Mouse (Mus musculus) lung, embryonic 15.5 days (tissue): Measurements from ENCODE around the gene Atp1b2. TPM values are rescaled to one million over a fixed set of nuclear protein-coding genes. Genes with fewer than 3 reads are reported as not detected.
"Not testable (repeated sequence)": the region's sequence is repeated elsewhere in the genome, so short reads cannot be mapped to it uniquely, and the experiment has no call there.

Experiments used
- ATAC-seq: fragments of 200-750 bp; cut with Nextera tagmentation; 2 replicates; pipeline ENCODE4 v1.8.0; 2017; ENCODE audit warnings: moderate number of reproducible peaks, borderline replicate concordance; ENCODE audit not compliant: low FRiP score, low TSS enrichment; ENCODE audit errors: extremely low read depth
- H3K27ac ChIP-seq: fragments of 300-500 bp; sonication (generic); 2 replicates; pipeline ENCODE4 v1.5.1; 2015; ENCODE audit warnings: moderate library complexity, mild to moderate bottlenecking, inconsistent platforms
- H3K27me3 ChIP-seq: fragments of 300-500 bp; sonication (generic); 2 replicates; pipeline ENCODE4 v1.6.1; 2015; ENCODE audit warnings: inconsistent platforms
- H3K36me3 ChIP-seq: fragments of 300-500 bp; sonication (generic); 2 replicates; pipeline ENCODE4 v1.6.1; 2015; ENCODE audit warnings: inconsistent platforms
- H3K4me1 ChIP-seq: fragments of 300-500 bp; sonication (generic); 2 replicates; pipeline ENCODE4 v1.6.1; 2015; ENCODE audit warnings: inconsistent platforms
- H3K4me2 ChIP-seq: fragments of 300-500 bp; sonication (generic); 2 replicates; pipeline ENCODE4 v1.6.1; 2015; ENCODE audit warnings: inconsistent platforms, mild to moderate bottlenecking, moderate library complexity
- H3K4me3 ChIP-seq: fragments of 300-500 bp; sonication (generic); 2 replicates; pipeline ENCODE4 v1.5.1; 2015; ENCODE audit warnings: mild to moderate bottlenecking, inconsistent platforms
- H3K9ac ChIP-seq: fragments of 300-500 bp; sonication (generic); 2 replicates; pipeline ENCODE4 v1.6.1; 2015; ENCODE audit warnings: inconsistent platforms
- H3K9me3 ChIP-seq: fragments of 300-500 bp; sonication (generic); 2 replicates; pipeline ENCODE4 v1.6.1; 2016; ENCODE audit warnings: inconsistent platforms
- WGBS: fragments of 180-500 bp; shearing (Covaris S2); methylation state at CpG from one replicate; pipeline ENCODE4 v1.1.7; 2015; 5-methylcytosine and 5-hydroxymethylcytosine counted together
- polyA plus RNA-seq: library from polyadenylated mRNA; unstranded; fragments of >200 nt; fragmentation: Nextera tagmentation; extraction: Ambion mirVana; gene quantifications from 2 replicates; pipeline ENCODE4 v1.2.1, GENCODE M21; 2015

The Atp1b2 gene
- polyA plus RNA-seq = 8.4 and 10.1 TPM in 2 replicates

DNA sequence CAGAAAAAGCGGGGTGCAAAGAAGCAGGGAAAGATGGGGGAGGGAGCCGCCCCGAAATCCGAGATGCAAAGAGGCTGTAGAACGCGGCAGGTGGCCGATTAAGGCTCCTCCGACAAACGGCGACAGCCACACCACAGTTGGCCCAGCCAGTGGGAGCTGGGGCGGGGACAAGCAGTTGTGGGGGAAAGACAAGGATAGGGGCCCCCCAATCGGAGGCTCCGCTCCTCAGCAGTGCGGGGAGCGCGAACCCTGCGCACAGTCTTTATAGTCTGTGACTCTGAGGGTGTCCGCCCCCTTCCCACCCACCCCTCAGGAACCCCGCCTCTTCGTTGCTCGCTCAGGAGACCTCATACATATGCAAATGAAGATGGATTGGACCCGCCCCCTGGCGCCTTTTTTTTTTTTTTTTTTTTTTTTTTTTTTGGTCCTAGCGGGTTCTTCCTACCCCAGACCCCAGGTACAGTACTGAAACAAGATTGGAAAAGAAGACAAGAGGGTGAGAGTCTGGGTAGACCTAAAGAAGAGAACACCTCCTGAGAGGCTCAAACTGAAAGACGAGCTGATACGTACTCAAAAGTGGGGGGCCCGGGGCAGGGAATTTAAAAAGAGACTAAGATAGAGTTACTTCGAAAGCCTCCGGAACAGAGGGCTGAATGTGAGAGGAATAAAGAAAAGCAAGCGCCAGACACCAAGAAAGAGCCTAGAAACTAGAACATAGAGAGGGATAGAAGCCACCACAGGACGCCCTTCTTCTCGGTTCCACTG, at the start of gene Atp1b2:
TSS of gene Atp1b2 (minus strand) at position 217 of the 765 bp plus-strand sequence.
- Histone ChIP-seq H3K4me1 (peaks cover 31% of the 10 kb centered on the region), H3K4me2 (peak within 1 kb of the TSS; percentile 95), H3K27me3 (peaks cover 16% of the 10 kb centered on the region; the same call in 1 of the 2 replicates), H3K4me3 (peak within 1 kb of the TSS; percentile 56), H3K27ac (peak within 1 kb of the TSS; percentile 50), H3K36me3 (no peaks in the 10 kb centered on the region), H3K9ac (peak within 1 kb of the TSS; percentile 57), H3K9me3 (no peaks in the 10 kb centered on the region)
- WGBS = 2% methylated on average over 32 of the region's 32 CpGs
- ATAC-seq = peak; percentile 82

- peaks cover 76% of the 10 kb centered on the region for H3K36me3 ChIP-seq
- H3K9me3 ChIP-seq = no peaks in the 10 kb centered on the region
- no peaks in the 10 kb centered on the region for H3K27me3 ChIP-seq
- H3K4me1 ChIP-seq = peaks cover 20% of the 10 kb centered on the region
- H3K4me3 ChIP-seq = no peak overlapping the region
- no peak overlapping the region for H3K9ac ChIP-seq
- no peak overlapping the region for H3K4me2 ChIP-seq
- ATAC-seq = no peak
- 38% methylated on average over 9 of the region's 9 CpGs for WGBS
- peak overlapping the region; percentile 69 for H3K27ac ChIP-seq
Measured at GRCm38 (mm10) chr11:69654760-69655159, 49.0 kb upstream of the Atp1b2 start.

GRCm38 (mm10) chr11:69653399-69653798, 47.7 kb upstream of the Atp1b2 start:
- H3K4me1 ChIP-seq = peaks cover 20% of the 10 kb centered on the region
- no peaks in the 10 kb centered on the region for H3K27me3 ChIP-seq
- WGBS = 66% methylated on average over 5 of the region's 5 CpGs
- H3K27ac ChIP-seq = no peak overlapping the region
- no peak overlapping the region for H3K4me3 ChIP-seq
- H3K9ac ChIP-seq = no peak overlapping the region
- H3K36me3 ChIP-seq = peaks cover 77% of the 10 kb centered on the region
- no peaks in the 10 kb centered on the region for H3K9me3 ChIP-seq
- no peak overlapping the region for H3K4me2 ChIP-seq
- ATAC-seq = no peak

- Histone ChIP-seq H3K9ac (no peak overlapping the region), H3K27me3 (no peaks in the 10 kb centered on the region), H3K36me3 (peaks cover 96% of the 10 kb centered on the region), H3K9me3 (no peaks in the 10 kb centered on the region), H3K4me2 (no peak overlapping the region), H3K4me1 (no peaks in the 10 kb centered on the region), H3K27ac (no peak overlapping the region), H3K4me3 (no peak overlapping the region)
- ATAC-seq = no peak
- WGBS = 91% methylated on average over 5 of the region's 5 CpGs
Measured at GRCm38 (mm10) chr11:69645860-69646259, 40.1 kb upstream of the Atp1b2 start.

- Histone ChIP-seq H3K4me3 (no peak overlapping the region), H3K4me1 (peaks cover 23% of the 10 kb centered on the region), H3K27me3 (no peaks in the 10 kb centered on the region), H3K9ac (0 out of 2 replicates have a peak overlapping the region, but pooled peaks have one; percentile 7), H3K27ac (no peak overlapping the region), H3K36me3 (peaks cover 33% of the 10 kb centered on the region), H3K9me3 (no peaks in the 10 kb centered on the region), H3K4me2 (peak overlapping the region; percentile 69)
- ATAC-seq = no peak
- 56% methylated on average over 3 of the region's 3 CpGs for WGBS
Measured at GRCm38 (mm10) chr11:69635471-69635870, 29.7 kb upstream of the Atp1b2 start.

DNA sequence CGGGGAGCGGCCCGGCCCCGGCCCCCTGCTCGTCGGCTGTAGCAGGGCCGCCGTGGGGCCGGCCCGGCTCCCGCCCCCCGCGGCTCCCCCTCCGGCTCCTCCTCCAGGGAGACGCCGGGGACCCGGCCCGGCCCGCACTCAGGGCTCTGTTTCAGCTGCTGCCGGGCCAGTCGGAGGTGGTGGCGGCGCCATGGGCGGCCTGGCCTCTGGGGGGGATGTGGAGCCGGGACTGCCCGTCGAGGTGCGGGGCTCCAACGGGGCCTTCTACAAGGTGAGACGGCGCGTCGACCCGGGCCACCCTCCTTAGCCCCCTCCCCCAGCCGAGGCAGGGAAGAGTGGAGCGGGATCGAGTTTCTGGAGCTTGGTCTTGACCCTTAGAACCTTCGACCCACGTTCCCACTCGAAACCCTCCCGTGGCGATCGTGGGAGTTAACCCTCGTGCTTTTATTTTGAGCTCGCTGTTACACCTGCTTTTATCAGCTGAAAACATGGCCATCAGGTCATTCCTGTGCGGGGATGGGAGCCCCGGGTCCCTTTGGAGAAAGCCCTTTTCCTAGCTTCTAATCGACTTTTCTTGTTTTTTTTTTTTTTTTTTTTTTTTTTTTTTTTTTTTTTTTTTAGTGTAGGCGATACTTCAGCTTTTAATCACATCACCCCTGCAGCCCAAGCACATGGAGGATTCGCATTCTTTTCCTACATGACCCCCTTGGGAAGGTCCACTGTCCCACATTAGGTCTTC, 27.6 kb upstream of the Atp1b2 start:
- WGBS = under 1% methylated on average over 26 of the region's 50 CpGs
- Histone ChIP-seq H3K4me3 (peak overlapping the region; percentile 90), H3K4me1 (peaks cover 23% of the 10 kb centered on the region), H3K27ac (peak overlapping the region; percentile 98), H3K36me3 (peaks cover 18% of the 10 kb centered on the region; the same call in 1 of the 2 replicates), H3K4me2 (peak overlapping the region; percentile 69), H3K9ac (peak overlapping the region; percentile 92), H3K9me3 (no peaks in the 10 kb centered on the region), H3K27me3 (no peaks in the 10 kb centered on the region)
- ATAC-seq = peak; percentile 75

GRCm38 (mm10) chr11:69632284-69633089, 26.7 kb upstream of the Atp1b2 start, which contains the start of gene Fxr2:
Gene Fxr2, plus strand, starts transcription at chr11:69632990.
- H3K27ac ChIP-seq = peak within 1 kb of the TSS; percentile 98
- peak within 1 kb of the TSS; percentile 90 for H3K4me3 ChIP-seq
- H3K4me2 ChIP-seq = peak within 1 kb of the TSS; percentile 69
- H3K36me3 ChIP-seq = 0 out of 2 replicates have a peak, but pooled peaks cover 11% of the 10 kb centered on the region
- ATAC-seq = peak; percentile 98
- H3K9ac ChIP-seq = peak within 1 kb of the TSS; percentile 92
- peaks cover 23% of the 10 kb centered on the region for H3K4me1 ChIP-seq
- 1% methylated on average over 55 of the region's 56 CpGs for WGBS
- no peaks in the 10 kb centered on the region for H3K27me3 ChIP-seq
- H3K9me3 ChIP-seq = no peaks in the 10 kb centered on the region

GRCm38 (mm10) chr11:69629802-69630201, 24.1 kb upstream of the Atp1b2 start:
- H3K27me3 ChIP-seq = no peaks in the 10 kb centered on the region
- WGBS = 70% methylated on average over 1 of the region's 1 CpGs
- no peaks in the 10 kb centered on the region for H3K36me3 ChIP-seq
- H3K27ac ChIP-seq = no peak overlapping the region
- H3K4me2 ChIP-seq = no peak overlapping the region
- peaks cover 12% of the 10 kb centered on the region for H3K4me1 ChIP-seq
- no peak overlapping the region for H3K4me3 ChIP-seq
- no peak for ATAC-seq
- no peak overlapping the region for H3K9ac ChIP-seq
- H3K9me3 ChIP-seq = no peaks in the 10 kb centered on the region

GRCm38 (mm10) chr11:69628286-69628685, 22.5 kb upstream of the Atp1b2 start:
- H3K9me3 ChIP-seq = no peaks in the 10 kb centered on the region
- 33% methylated on average over 6 of the region's 6 CpGs for WGBS
- no peak overlapping the region for H3K4me3 ChIP-seq
- H3K4me2 ChIP-seq = no peak overlapping the region
- peaks cover 3% of the 10 kb centered on the region; the same call in 1 of the 2 replicates for H3K4me1 ChIP-seq
- H3K27ac ChIP-seq = no peak overlapping the region
- H3K36me3 ChIP-seq = no peaks in the 10 kb centered on the region
- no peak for ATAC-seq
- H3K27me3 ChIP-seq = no peaks in the 10 kb centered on the region
- H3K9ac ChIP-seq = no peak overlapping the region

GRCm38 (mm10) chr11:69624339-69624738, 18.6 kb upstream of the Atp1b2 start:
- not testable (repeated sequence) for H3K36me3 ChIP-seq, H3K27me3 ChIP-seq, H3K4me2 ChIP-seq, H3K9ac ChIP-seq, H3K9me3 ChIP-seq, ATAC-seq, H3K27ac ChIP-seq, H3K4me3 ChIP-seq
- peaks cover 11% of the 10 kb centered on the region; the same call in 1 of the 2 replicates for H3K4me1 ChIP-seq
- whole genome bisulfite sequencing = 68% methylated on average over 2 of the region's 2 CpGs

DNA sequence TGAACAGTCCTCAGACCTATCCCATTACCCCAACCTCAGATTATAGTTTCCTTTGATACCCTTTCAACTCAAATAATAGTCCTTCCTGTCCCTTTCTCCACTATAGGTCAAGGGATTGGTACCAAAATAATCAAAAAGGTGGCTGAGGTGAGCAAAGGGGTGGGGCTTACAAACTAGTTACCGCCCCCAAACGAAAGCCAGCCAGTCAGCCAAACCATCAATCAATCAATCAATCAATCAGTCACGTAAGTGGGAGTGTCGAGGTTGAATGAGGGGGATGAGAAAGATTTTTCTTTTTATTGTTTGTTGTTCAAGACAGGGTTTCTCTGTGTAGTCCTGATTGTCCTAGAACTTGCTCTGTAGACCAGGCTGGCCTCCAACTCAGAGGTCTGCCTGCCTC, 17.3 kb upstream of the Atp1b2 start:
- 61% methylated on average over 4 of the region's 4 CpGs for WGBS
- Histone ChIP-seq H3K4me2 (peak overlapping the region; percentile 71), H3K36me3 (no peaks in the 10 kb centered on the region), H3K4me1 (peaks cover 11% of the 10 kb centered on the region; the same call in 1 of the 2 replicates), H3K27me3 (no peaks in the 10 kb centered on the region), H3K4me3 (no peak overlapping the region), H3K9ac (peak overlapping the region; percentile 54; the same call in 1 of the 2 replicates), H3K9me3 (no peaks in the 10 kb centered on the region), H3K27ac (no peak overlapping the region)
- no peak for ATAC-seq
